Mouse (Mus musculus): ENCODE results near the gene Gm28374.
"Not testable (repeated sequence)": the region's sequence is repeated elsewhere in the genome, so short reads cannot be mapped to it uniquely, and the experiment has no call there.

The Gm28374 gene

DNA sequence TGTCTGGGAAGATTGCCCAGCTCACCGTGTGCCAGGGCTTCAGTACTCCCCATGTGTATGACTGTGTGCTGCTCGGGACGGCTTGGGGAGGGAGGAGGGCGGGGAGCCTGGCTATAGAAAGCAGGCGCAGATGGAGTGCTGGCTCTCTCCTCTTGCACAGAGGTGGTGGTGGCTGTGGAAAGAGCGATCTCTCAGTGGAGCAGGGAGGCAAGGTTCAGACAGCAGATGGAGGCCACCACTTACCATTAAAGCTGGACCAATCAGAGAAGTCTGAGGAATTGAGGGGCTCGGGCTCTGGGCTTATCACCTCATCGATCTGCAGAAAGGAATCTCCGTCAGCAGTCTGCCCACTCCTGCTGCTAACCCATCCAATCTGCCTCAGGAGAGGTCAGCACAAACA is at the start of gene Gm28374:
TSS of gene Gm28374 (minus strand) at position 101 of the 400 bp plus-strand sequence.
- DNase-seq (ENCODE audit: low spot score in 2 of 2), result no peak

DNA sequence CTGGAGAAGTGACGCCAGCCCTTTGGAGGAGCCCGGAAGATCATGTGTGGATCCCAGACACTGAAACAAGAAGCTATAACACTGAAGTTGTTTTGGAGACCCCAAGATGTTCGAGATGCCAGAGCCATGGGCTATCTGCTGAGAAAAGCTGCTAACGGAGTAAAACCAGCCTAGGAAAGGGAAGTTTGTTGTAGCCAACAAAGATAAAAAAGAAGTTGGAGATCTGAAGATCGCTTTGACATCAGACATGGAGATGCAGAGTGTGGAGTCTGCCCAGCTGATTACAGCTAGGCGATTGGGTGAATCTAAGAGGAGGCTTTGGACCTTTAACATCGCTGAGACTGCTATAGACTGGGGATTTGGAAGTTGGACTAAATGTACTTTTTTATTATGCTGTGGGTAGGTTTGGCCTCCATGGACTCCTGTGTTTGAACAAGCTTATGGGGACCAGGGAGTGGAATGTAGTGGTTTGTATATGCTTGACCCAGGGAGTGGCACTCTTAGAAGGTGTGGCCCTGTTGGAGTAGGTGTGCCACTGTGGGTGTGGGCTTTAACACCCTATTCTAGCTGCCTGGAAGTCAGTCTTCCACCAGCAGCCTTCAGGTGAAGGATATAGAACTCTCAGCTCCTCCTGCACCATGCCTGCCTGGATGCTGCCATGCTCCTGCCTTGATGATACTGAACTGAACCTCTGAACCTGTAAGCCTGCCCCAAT is 48.5 kb upstream of the Gm28374 start:
- not testable (repeated sequence) for DNase-seq (ENCODE audit: low spot score in 2 of 2)

- DNase-seq (ENCODE audit: low spot score in 2 of 2), result peak; percentile 95 to 97
These were observed 45.8 kb upstream of the Gm28374 start, which contains the start of gene Snx15 for GRCm38 (mm10) chr19:6127760-6128341. Gene Snx15 (minus strand): TSS chr19:6128304.

- DNase-seq (ENCODE audit: low spot score in 2 of 2), result no peak
These were observed 44.9 kb upstream of the Gm28374 start for GRCm38 (mm10) chr19:6126789-6127580.

DNA sequence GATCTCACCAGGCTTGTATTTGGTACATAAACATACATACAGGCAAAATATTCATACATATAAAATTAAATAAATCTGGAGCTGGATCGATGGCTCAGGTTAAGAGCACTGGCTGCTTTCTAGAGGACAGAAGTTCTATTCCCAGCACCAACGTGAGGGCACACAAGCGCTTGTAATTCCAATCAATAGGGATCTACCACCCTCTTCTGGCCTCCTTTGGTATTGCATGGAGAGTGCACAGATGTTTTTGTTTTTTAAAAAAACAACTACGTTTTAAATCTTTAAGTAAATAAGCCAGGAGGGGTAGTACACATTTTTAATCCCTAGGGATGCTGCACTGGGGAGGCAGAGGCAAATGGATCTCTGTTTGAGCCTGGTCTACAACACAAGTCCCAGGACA is 44.2 kb upstream of the Gm28374 start:
- peak; percentile 31 to 69 for DNase-seq (ENCODE audit: low spot score in 2 of 2)

- DNase-seq (ENCODE audit: low spot score in 2 of 2), result no peak
These were observed 42.8 kb upstream of the Gm28374 start for GRCm38 (mm10) chr19:6124898-6125297.

DNA sequence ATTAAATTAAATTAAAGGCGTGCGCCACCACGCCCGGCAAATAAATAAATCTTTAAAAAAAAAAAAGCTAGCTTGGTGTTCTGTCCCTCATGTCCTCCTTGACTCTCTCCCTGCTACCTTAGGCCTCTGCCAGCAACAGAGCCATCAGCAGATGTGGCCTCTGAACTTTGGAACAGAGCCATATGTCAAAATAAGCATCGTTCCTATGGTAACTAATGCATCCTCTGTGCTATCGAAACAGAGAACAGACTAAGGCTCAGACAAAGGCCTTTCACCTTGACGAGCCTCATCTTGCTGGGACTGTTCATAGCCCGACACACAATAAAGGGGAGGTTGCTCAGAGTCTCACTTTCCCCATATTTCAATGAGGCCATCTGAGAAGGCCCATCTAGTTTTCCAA is 41.3 kb upstream of the Gm28374 start:
- no peak for DNase-seq (ENCODE audit: low spot score in 2 of 2)

GRCm38 (mm10) chr19:6121761-6122160 is 39.7 kb upstream of the Gm28374 start:
- no peak for DNase-seq (ENCODE audit: low spot score in 2 of 2)

- no peak for DNase-seq (ENCODE audit: low spot score in 2 of 2)
These were observed 36.7 kb upstream of the Gm28374 start for GRCm38 (mm10) chr19:6118677-6119185.

DNA sequence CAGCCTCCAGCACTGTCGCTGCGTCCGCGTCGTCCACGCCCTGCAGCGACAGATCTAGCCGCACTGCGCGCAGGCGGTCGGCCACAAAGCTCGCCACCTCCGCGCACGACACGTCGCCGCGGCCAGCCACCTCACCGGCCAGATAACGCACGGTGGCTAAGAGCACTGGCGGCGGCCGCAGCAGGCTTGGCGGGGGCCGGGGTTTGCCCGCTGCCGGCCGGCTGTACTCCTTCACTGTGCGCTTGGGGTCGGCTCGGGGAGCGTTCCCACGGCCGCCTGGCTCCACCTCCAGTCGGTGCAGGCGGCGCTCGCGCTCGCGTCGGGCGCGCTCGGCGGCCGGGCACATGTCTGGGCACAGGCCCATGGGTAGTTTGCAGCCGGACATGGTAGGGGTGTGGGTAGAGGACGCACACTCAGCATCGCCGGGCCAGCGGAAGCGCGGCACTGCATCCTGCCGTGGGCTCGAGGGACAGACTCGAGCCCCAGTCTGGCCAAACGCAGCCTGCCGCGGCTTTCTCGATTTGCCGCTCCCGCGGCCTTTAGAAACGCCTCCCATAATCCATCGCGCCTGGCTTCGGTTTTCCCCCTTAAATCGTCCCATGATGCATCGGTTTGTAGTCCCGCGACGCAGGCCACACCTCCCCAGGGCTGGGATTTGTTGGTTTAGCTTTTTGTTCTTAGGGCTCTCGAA is 36.1 kb upstream of the Gm28374 start, which contains the start of gene Sac3d1:
TSS of gene Sac3d1 (minus strand) at position 665 of the 691 bp plus-strand sequence.
- peak; percentile 83 for DNase-seq (ENCODE audit: low spot score in 2 of 2)

- peak in 1 of 2 experiments; percentile 33 for DNase-seq (ENCODE audit: low spot score in 2 of 2)
These were observed 35.4 kb upstream of the Gm28374 start for GRCm38 (mm10) chr19:6117346-6117985.

DNA sequence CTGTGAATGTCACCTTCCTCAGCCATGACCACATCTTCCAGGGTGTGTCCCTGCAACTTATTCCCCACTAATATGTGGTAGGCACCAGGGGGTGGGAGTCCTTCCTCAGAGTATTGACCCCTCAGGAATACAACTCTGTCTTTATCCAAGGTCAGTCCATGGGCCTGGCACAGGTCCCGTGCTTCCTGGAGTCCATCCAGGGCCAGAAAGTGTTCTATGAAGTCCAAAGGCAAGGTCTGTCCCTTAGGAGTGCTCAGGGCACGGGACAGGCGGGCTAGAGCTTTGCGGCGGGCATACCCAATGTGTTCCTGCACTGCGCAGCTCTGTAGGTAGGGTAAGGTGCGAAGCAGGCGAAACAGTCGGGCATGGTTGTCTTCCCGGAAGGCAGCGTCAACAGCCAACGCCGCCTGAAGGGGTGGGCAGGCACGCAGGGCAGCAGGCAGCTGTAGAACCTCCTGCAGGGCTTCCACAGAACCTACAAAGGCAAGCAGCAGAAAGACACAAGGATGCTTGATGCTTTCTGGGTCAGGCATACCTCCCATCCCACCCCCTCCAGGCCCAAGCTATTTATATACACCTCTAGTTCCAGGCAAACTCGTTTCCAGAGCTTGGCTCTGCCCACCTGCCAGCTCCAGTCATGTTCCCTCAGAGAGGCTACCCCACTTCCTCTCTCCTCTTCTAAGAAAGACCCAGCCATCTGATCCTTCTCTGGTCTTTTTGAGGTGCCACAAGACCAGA is 34.2 kb upstream of the Gm28374 start:
- no peak for DNase-seq (ENCODE audit: low spot score in 2 of 2)

DNA sequence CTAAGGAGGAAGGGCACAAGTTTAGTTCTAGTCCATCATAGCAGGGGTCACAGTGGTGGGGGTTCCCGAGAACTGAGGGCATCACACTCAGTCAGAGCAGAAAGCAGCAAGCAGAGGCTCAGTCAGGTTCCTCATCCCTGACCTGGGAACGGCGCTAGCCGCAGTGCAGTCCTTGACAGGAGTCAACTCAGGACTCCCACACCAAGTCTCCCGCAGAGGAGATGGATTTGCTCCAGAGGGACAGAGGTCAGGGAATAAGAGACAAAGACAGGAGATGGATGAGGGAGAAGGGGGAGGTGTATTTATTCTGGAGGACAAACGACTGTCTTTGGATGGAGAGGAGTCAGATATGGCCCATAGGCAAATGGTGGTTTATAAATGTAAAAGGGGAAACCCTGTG is 31.1 kb upstream of the Gm28374 start:
- no peak for DNase-seq (ENCODE audit: low spot score in 2 of 2)

- DNase-seq (ENCODE audit: low spot score in 2 of 2), result no peak
These were observed 23.5 kb upstream of the Gm28374 start, which contains the start of gene Naaladl1 for GRCm38 (mm10) chr19:6105586-6105985. Gene Naaladl1 (plus strand): TSS chr19:6105782.

- DNase-seq (ENCODE audit: low spot score in 2 of 2), result no peak
These were observed 22.4 kb upstream of the Gm28374 start for GRCm38 (mm10) chr19:6104476-6104875.

DNA sequence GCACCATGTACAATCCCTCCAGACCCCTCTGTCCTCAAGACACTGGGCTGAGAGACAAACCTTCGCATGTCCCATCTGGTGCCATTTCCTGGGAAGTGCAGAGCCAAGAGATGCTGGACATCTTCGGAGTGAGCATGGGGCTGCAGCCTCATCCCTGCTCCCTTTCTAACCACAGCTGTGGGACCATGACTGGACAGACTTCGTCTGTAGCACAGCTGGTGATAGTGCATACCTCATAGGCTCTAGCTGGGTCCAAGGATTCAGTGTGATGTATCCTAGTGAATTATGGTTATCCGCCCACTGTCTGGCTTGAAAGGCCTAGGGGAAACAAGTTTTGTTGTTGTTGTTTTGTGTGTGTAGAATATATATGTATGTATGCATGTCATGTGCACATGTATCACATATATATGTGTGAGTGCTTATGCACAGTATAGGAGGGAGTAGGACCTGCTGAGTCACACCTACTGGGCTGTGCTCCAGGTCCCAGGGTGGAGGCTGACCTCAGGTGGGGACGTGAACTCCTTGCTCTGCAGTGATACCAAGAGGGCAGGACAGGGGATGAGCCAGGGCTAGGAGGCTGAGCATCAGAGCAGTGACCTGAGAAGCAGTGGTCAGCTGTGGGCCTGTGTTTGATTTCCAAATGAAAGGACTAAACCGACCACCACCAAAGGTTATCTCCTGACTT is 20.3 kb upstream of the Gm28374 start:
- DNase-seq (ENCODE audit: low spot score in 2 of 2), result no peak

DNA sequence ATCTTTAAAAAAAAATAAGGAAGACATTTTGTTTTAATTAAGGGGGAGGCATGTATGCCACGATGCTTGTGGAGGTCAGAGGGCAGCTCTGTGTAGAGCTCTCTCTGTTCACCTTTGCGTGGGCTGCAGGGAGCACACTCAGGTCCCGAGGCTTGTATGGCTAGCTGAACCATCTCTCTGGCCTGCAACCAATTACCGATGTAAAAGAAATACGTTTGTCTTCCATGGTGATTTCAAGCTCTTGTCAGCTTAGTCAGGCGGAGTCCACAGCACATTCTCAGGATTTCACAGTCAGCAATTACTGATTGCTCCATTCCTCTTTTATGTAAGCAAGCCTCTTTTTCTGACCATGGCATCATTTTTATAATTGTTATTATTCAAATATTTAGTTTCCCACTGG is 19.1 kb upstream of the Gm28374 start:
- no peak for DNase-seq (ENCODE audit: low spot score in 2 of 2)

GRCm38 (mm10) chr19:6097847-6098246 is 15.8 kb upstream of the Gm28374 start:
- no peak for DNase-seq (ENCODE audit: low spot score in 2 of 2)

GRCm38 (mm10) chr19:6094119-6094518 is 12.1 kb upstream of the Gm28374 start, which contains the start of gene AC131692.1:
Gene AC131692.1 (plus strand): TSS chr19:6094419.
- DNase-seq (ENCODE audit: low spot score in 2 of 2), result no peak

GRCm38 (mm10) chr19:6088841-6089240 is 6.8 kb upstream of the Gm28374 start:
- no peak for DNase-seq (ENCODE audit: low spot score in 2 of 2)
